Mouse (Mus musculus) ES-E14 (cell line): Measurements from ENCODE around the gene Phf21b. TPM values are rescaled to one million over a fixed set of nuclear protein-coding genes. Genes with fewer than 3 reads are reported as not detected.
"Not testable (repeated sequence)": the region's sequence is repeated elsewhere in the genome, so short reads cannot be mapped to it uniquely, and the experiment has no call there.

Experiments used
- DNase-seq: peaks from one replicate; pipeline ENCODE4 v3.0.0-alpha.2; 2013; ENCODE audit warnings: low read depth, low spot score
- H3K27ac ChIP-seq: 2 replicates; pipeline ENCODE4 v1.5.1; 2012; ENCODE audit warnings: low read depth, mild to moderate bottlenecking, low read length, moderate library complexity, mixed read lengths; ENCODE audit not compliant: poor library complexity, insufficient read depth, severe bottlenecking
- H3K36me3 ChIP-seq: 2 replicates; pipeline ENCODE4 v1.6.1; 2012; ENCODE audit warnings: mild to moderate bottlenecking, low read length, moderate library complexity, mixed read lengths; ENCODE audit not compliant: control insufficient read depth, poor library complexity, insufficient read depth, severe bottlenecking
- H3K4me1 ChIP-seq, 2 experiments: fragments of 150-350 bp in 1 of 2; sonication (generic) in 1 of 2; 2 replicates each; pipeline ENCODE4 v1.6.1; 2012; ENCODE audit warnings: low read length in 2 of 2, mild to moderate bottlenecking in 1 of 2, mixed read lengths in 1 of 2; ENCODE audit not compliant: control insufficient read depth in 2 of 2, insufficient read depth in 2 of 2, poor library complexity in 1 of 2
- H3K4me3 ChIP-seq, 2 experiments: fragments of 150-350 bp in 1 of 2; sonication (generic) in 1 of 2; 2 replicates each; pipeline ENCODE4 v1.5.1; 2012; ENCODE audit warnings: low read length in 2 of 2, low read depth in 1 of 2, mild to moderate bottlenecking in 1 of 2, mixed read lengths in 1 of 2; ENCODE audit not compliant: insufficient read depth in 1 of 2, poor library complexity in 1 of 2, severe bottlenecking in 1 of 2
- H3K9ac ChIP-seq: 2 replicates; pipeline ENCODE4 v1.6.1; 2012; ENCODE audit warnings: low read depth, mild to moderate bottlenecking, low read length, mixed read lengths; ENCODE audit not compliant: poor library complexity, insufficient read depth, severe bottlenecking
- H3K9me3 ChIP-seq: fragments of 150-350 bp; sonication (generic); 2 replicates; pipeline ENCODE4 v1.6.1; 2012; ENCODE audit warnings: low read depth, mild to moderate bottlenecking, low read length; ENCODE audit not compliant: control insufficient read depth, insufficient read depth
- CHD2 ChIP-seq: IDR thresholded peaks from 2 replicates; pipeline ENCODE4 v1.6.1; 2014; ENCODE audit warnings: mild to moderate bottlenecking, low read depth, low read length, inconsistent platforms
- HCFC1 ChIP-seq: IDR thresholded peaks from 2 replicates; pipeline ENCODE4 v1.6.1; 2012; ENCODE audit warnings: low read length, inconsistent platforms, borderline replicate concordance; ENCODE audit not compliant: insufficient read depth
- MAFK ChIP-seq: IDR thresholded peaks from 2 replicates; pipeline ENCODE4 v1.6.1; 2014; ENCODE audit warnings: mild to moderate bottlenecking, low read depth, low read length, inconsistent platforms; ENCODE audit not compliant: insufficient read depth
- ZC3H11A ChIP-seq: IDR thresholded peaks from 2 replicates; pipeline ENCODE4 v1.6.1; 2012; ENCODE audit warnings: low read depth, mild to moderate bottlenecking, inconsistent platforms, low read length, borderline replicate concordance
- ZNF384 ChIP-seq: IDR thresholded peaks from 2 replicates; pipeline ENCODE4 v1.6.1; 2012; ENCODE audit warnings: low read depth, low read length, inconsistent platforms
- in situ Hi-C, 2 experiments: fragments of 600-800 bp; cut with MboI; formaldehyde crosslinking; loops; one replicate each; pipeline ENCODE4 v1.15.1; 2025; ENCODE audit warnings: low sequenced_read_pairs in 2 of 2, inconsistent platforms in 1 of 2; ENCODE audit not compliant: unreplicated experiment in 2 of 2
- total RNA-seq: library from RNA; depleted of rRNA; stranded (reverse); fragments of 300-350 nt; gene quantifications from 2 replicates; pipeline ENCODE4 v1.2.3, GENCODE M21; 2012

Gene Phf21b
- total RNA-seq, 1 experiment: 7.5 TPM

- H3K27ac ChIP-seq: no peak overlapping the region
Observed at GRCm38 (mm10) chr15:84769641-84770341, 86.1 kb downstream of the Phf21b start.

GRCm38 (mm10) chr15:84768531-84768930 lies 87.3 kb downstream of the Phf21b start:
- DNase-seq, H3K9me3 ChIP-seq, H3K36me3 ChIP-seq, H3K9ac ChIP-seq, H3K4me3 ChIP-seq, in situ Hi-C loops, H3K27ac ChIP-seq: not testable (repeated sequence)
- H3K4me1 ChIP-seq: peaks cover 0 to 17% of the 10 kb centered on the region in 2 experiments; a peak in 3 of 4 replicates

More at GRCm38 (mm10) chr15:84769641-84770341, 86.1 kb downstream of the Phf21b start:
- in situ Hi-C loops: no loop called here
- Histone ChIP-seq H3K4me3 (no peak overlapping the region), H3K9me3 (no peaks in the 10 kb centered on the region), H3K4me1 (peaks cover 0 to 17% of the 10 kb centered on the region in 2 experiments; a peak in 3 of 4 replicates), H3K36me3 (peaks cover 5% of the 10 kb centered on the region; the same call in 1 of the 2 replicates), H3K9ac (no peak overlapping the region)
- TF ChIP-seq ZNF384: no peak
- no peak for TF ChIP-seq HCFC1
- TF ChIP-seq CHD2: no peak
- no peak for TF ChIP-seq MAFK
- TF ChIP-seq ZC3H11A: no peak
- DNase-seq: no peak

DNA sequence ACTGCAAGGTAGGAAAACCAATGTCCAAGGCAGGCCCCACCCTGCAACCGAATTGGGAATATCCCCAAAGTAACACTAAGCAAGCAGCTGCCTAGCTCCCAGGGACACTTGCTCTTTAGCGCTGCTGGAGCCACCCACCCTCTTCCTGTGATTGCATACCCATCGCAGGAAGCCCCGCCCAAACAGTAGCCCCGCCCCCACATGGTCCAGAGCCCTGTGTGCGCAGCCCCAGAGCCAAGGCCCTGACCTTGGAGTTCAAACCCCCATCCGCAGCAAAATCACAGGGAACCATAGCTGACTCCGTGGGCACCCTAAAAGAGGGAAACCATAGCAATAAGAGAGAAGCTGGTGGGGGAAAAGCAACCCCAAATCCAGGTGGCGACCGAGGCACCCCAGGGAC lies 89.2 kb downstream of the Phf21b start:
- peak overlapping the region; percentile 33; the same call in 1 of the 2 replicates for H3K9ac ChIP-seq
- no peak overlapping the region for H3K27ac ChIP-seq
- no peaks in the 10 kb centered on the region for H3K9me3 ChIP-seq
- H3K4me1 ChIP-seq: peaks cover 0 to 14% of the 10 kb centered on the region in 2 experiments; a peak in 2 of 4 replicates
- H3K4me3 ChIP-seq: peak overlapping the region; percentile 36 to 53
- in situ Hi-C loops: no loop called here
- DNase-seq: peak; percentile 68
- TF ChIP-seq HCFC1: no peak
- H3K36me3 ChIP-seq: peaks cover 5% of the 10 kb centered on the region; the same call in 1 of the 2 replicates

GRCm38 (mm10) chr15:84763423-84763812 lies 92.4 kb downstream of the Phf21b start:
- H3K9me3 ChIP-seq: no peaks in the 10 kb centered on the region
- H3K4me1 ChIP-seq: peaks cover 0 to 14% of the 10 kb centered on the region in 2 experiments; a peak in 2 of 4 replicates
- H3K9ac ChIP-seq: no peak overlapping the region
- H3K4me3 ChIP-seq: no peak overlapping the region
- in situ Hi-C loops: no loop called here
- DNase-seq: no peak
- H3K27ac ChIP-seq: no peak overlapping the region
- TF ChIP-seq HCFC1: no peak
- TF ChIP-seq CHD2: no peak
- TF ChIP-seq ZNF384: no peak
- no peak for TF ChIP-seq ZC3H11A
- TF ChIP-seq MAFK: no peak
- peaks cover 5% of the 10 kb centered on the region; the same call in 1 of the 2 replicates for H3K36me3 ChIP-seq
